Mouse (Mus musculus) bone marrow, adult 2 months (tissue): ENCODE data around the gene Doc2b. TPM values are rescaled to one million over a fixed set of nuclear protein-coding genes. Genes with fewer than 3 reads are reported as not detected.

ENCODE experiments used
- H3K27ac ChIP-seq: fragments of 200-500 bp; 2 replicates; pipeline ENCODE4 v1.5.1; 2012; ENCODE audit warnings: low read depth, mild to moderate bottlenecking, control low read depth, inconsistent platforms, low read length; ENCODE audit not compliant: control insufficient read depth, poor library complexity, insufficient read depth
- H3K4me1 ChIP-seq: fragments of 200-500 bp; 2 replicates; pipeline ENCODE4 v1.6.1; 2011; ENCODE audit warnings: low read length; ENCODE audit not compliant: control insufficient read depth, insufficient read depth
- H3K4me3 ChIP-seq: fragments of 200-500 bp; replicated peaks from 2 replicates; pipeline ENCODE3; 2011; ENCODE audit warnings: mild to moderate bottlenecking, low read depth, low read length, control low read depth; ENCODE audit not compliant: control insufficient read depth
- CTCF ChIP-seq: fragments of 200-500 bp; IDR thresholded peaks from 2 replicates; pipeline ENCODE4 v1.5.1; 2011; ENCODE audit warnings: low read length, control low read depth; ENCODE audit not compliant: control insufficient read depth, insufficient read depth
- POLR2A ChIP-seq: fragments of 200-500 bp; IDR thresholded peaks from 2 replicates; pipeline ENCODE4 v1.6.1; 2011; ENCODE audit warnings: low read depth, mild to moderate bottlenecking, control low read depth, low read length, borderline replicate concordance; ENCODE audit not compliant: control insufficient read depth
- WGBS: fragments of 180-500 bp; shearing (Covaris S2); methylation state at CpG from one replicate; pipeline ENCODE4 v1.1.7; 2018; 5-methylcytosine and 5-hydroxymethylcytosine counted together
- polyA plus RNA-seq: library from polyadenylated mRNA; stranded (reverse); fragments of >200 nt; gene quantifications from 2 replicates; pipeline ENCODE4 v1.2.4, GENCODE M21; 2011; ENCODE audit warnings: low replicate concordance; ENCODE audit not compliant: missing spikeins, insufficient read depth, insufficient read length

Doc2b gene
- polyA plus RNA-seq, 1 experiment, result not detected

DNA sequence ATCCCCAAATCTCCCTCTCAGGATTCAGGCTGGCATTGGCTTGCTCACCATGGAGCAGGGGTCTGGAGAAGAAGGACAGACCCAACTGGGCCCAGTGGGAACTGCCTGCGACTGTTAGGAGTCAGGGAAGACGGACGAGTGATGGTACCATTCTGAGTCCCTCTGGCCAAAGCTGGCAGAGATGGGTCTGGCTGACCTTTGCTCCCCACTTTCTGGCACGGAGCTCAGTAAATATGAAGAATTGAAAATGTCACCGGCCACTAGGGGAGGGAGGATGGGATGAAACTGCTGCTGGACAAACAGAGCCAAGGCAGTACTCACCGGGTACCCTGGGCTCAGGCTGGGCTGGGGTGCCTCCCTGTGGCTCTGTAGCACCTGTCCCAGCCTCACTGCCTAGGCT lies 37.2 kb upstream of the Doc2b start:
- TF ChIP-seq CTCF (no peak), POLR2A (no peak)
- Histone ChIP-seq H3K27ac (no peak overlapping the region), H3K4me3 (no peak overlapping the region), H3K4me1 (no peaks in the 10 kb centered on the region)
- WGBS, result 90% methylated on average over 6 of the region's 6 CpGs

- TF ChIP-seq POLR2A (no peak), CTCF (no peak)
- no peak overlapping the region for H3K4me3 ChIP-seq
- H3K4me1 ChIP-seq, result no peaks in the 10 kb centered on the region
- no peak overlapping the region for H3K27ac ChIP-seq
- WGBS, result 80% methylated on average over 3 of the region's 3 CpGs
Measured at GRCm38 (mm10) chr11:75830386-75830785, 34.5 kb upstream of the Doc2b start.

DNA sequence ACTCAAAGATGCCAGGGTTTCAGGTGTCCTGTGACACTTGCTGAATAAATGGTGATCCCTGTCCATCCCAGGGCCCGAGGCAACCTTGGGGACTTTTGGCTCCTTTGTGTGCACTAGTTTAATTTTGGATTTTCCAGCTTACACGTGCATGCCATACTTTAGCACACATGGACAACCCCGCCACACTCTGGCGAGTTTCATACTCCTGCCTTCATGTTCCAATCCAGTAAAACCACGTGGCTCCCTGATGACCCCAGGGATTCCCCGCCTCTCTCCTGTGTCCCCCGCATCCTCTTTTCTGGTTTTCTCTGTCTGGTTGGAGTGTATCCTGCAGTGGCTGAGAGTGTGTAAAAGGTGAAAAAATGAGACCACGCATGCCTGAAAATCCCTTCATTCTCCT lies 31.6 kb upstream of the Doc2b start:
- Histone ChIP-seq H3K4me3 (no peak overlapping the region), H3K27ac (no peak overlapping the region), H3K4me1 (no peaks in the 10 kb centered on the region)
- 46% methylated on average over 8 of the region's 8 CpGs for WGBS
- TF ChIP-seq POLR2A, result no peak
- TF ChIP-seq CTCF, result no peak

DNA sequence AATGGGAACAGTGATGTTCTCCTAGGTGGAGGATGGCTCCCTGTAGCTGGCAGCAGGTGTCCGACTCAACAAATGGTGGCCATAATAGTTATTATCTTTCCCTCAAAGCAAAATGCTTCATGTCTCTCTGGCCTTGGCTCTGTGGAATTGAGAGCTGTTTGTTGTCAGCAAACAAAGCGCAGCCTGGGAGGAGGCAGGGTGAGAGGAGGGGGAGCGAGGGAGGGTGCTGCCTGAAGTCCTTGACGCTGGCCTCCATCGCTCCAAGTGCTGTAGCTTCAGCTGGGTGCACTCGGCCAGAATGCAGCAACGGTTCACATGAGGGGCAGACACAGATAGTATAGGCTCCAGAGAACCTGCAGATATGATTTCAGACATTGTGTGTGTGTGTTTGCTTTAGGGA lies 27.7 kb upstream of the Doc2b start:
- Histone ChIP-seq H3K27ac (no peak overlapping the region), H3K4me1 (no peaks in the 10 kb centered on the region), H3K4me3 (no peak overlapping the region)
- 86% methylated on average over 7 of the region's 7 CpGs for WGBS
- TF ChIP-seq POLR2A (no peak), CTCF (no peak)

DNA sequence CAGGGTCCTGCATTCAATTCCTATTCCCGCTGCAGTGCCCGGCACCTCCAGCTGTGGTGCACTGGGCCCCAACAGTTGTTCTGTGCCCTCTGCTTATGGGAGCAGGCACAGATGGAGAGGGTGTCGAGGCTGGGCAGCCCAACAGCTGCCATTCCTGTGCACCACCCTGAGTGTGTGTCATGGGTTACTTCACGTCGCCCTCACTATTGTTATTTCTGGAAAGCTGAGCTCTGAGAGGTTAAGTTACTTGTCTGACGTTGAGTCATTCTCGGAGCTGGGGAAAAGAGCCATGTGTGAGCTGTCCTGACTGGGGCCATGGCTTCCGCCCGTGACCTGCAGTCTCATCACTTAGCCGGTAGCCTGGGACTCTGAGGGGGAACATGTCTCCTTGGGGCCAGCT lies 17.2 kb upstream of the Doc2b start:
- no peak overlapping the region for H3K27ac ChIP-seq
- TF ChIP-seq CTCF (no peak), POLR2A (no peak)
- H3K4me1 ChIP-seq, result no peaks in the 10 kb centered on the region
- no peak overlapping the region for H3K4me3 ChIP-seq
- WGBS, result 83% methylated on average over 10 of the region's 10 CpGs

- no peaks in the 10 kb centered on the region for H3K4me1 ChIP-seq
- H3K27ac ChIP-seq, result no peak overlapping the region
- 77% methylated on average over 3 of the region's 3 CpGs for WGBS
- no peak for TF ChIP-seq POLR2A
- TF ChIP-seq CTCF, result no peak
- no peak overlapping the region for H3K4me3 ChIP-seq
Measured at GRCm38 (mm10) chr11:75811900-75812299, 16.1 kb upstream of the Doc2b start.

DNA sequence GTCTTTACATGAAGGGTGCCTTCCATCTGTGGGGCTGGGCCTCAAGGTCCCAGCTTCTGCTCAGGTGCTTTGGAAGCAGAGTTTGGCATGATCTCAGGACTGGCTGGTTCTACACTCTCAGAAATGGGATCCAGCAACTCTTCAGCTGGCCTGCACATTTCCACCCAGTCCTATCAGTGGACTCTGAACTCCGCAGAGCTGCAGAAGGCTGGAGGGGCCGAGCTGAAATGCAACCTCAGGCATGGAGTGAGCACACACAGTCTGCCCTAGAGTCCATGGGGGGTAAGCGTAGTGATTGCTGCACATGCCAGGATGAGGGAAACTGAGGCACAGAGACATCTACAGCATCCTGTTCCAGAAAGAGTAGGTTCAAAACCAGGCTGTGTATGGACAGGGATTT lies 14.7 kb upstream of the Doc2b start:
- 78% methylated on average over 3 of the region's 3 CpGs for WGBS
- Histone ChIP-seq H3K27ac (no peak overlapping the region), H3K4me1 (no peaks in the 10 kb centered on the region), H3K4me3 (no peak overlapping the region)
- TF ChIP-seq CTCF (no peak), POLR2A (no peak)

DNA sequence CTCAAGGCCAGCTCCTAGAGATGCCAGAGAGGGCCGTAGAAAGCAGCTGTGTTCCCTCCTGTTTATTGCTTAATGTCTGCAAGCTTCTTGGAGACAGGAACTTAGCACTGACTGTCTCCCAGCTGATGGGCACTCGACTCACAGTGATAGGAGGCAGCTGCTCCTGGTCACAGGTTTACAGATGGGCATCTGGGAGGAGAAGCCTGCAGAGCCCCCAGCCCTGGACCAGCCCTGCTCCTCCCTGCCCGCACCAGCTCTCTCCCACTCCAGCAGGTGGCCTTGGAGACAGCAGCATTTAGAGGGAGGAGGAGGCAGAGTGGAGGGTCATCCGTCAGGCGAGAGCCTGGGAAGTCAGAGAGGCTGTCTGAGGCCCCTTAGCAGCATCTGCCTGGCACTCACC lies 11.6 kb upstream of the Doc2b start:
- Histone ChIP-seq H3K27ac (no peak overlapping the region), H3K4me3 (no peak overlapping the region), H3K4me1 (no peaks in the 10 kb centered on the region)
- TF ChIP-seq CTCF, result no peak
- no peak for TF ChIP-seq POLR2A
- WGBS, result 64% methylated on average over 5 of the region's 5 CpGs
